Mouse (Mus musculus) R1 (cell line): Measurements from ENCODE around the gene Ltbp1.
"Not testable (repeated sequence)": the region's sequence is repeated elsewhere in the genome, so short reads cannot be mapped to it uniquely, and the experiment has no call there.

ENCODE experiments used
- DNase-seq: peaks from one replicate; pipeline ENCODE4 v3.0.0-alpha.2; 2018; ENCODE audit warnings: low read depth, low spot score

The Ltbp1 gene

DNA sequence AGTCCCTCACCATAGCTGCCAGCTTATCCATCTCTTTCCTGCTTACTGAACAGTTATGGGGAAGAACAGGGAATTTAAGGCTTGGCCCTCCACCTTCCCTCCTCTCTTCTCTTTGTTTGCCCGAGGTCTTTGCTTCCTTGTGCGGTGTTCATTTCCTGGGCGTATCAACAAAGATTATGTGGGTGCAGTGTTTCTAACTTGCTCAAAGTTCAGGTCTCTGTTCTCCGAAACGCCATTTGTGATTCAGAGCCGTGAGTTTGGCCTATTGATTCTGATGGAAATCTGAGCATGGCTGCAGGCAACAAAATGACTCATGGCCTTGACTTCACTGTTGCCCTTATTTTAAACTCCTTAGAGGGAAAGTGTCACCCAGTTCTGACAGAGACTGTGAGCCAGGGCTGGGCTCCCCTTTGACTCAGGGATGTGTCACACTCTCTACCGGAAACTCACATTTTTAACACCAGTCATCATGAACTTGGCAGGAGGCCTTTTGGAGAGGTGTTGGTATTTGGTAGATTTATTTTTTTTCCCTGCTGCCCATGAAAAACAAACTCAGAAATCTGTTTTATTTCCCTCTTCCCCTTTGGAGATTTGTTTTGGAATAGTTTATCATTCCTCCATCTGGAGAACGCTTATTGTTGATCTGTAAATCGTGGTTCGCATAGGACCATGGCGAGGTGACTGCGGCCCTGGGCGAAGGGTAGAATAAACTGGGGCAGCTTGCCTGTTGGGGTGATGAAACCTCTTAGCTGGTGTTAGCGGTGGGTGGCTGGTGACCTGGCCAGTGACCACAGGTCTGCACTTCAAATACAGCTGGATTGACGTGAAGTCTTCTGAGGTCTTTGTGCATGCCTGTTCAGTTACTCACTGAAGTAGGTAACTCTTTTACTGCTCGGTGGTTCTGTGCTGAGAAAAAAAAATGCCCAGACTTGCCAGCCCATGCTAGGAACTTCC lies 105.2 kb downstream of the Ltbp1 start:
- peak; percentile 82 for DNase-seq

DNA sequence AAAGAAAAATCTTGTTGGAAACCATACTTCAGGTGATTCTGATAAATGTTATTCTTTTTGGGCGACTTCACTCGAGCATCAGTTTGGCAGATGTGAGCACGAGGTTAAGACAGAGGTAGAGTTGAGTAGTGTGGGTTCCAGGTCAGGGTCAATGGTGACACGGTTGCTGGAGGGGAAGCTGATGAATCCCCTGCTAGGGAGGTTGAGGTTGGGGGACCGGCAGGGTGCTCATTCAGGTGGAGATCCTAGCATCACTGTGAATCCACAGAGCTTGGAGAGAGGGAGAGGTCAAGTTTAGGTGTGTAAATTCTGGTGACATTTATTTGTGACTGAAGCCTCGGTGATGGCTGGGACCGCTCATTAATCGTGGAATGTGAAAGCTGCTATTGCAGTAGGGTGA lies 110.2 kb downstream of the Ltbp1 start:
- no peak for DNase-seq

DNA sequence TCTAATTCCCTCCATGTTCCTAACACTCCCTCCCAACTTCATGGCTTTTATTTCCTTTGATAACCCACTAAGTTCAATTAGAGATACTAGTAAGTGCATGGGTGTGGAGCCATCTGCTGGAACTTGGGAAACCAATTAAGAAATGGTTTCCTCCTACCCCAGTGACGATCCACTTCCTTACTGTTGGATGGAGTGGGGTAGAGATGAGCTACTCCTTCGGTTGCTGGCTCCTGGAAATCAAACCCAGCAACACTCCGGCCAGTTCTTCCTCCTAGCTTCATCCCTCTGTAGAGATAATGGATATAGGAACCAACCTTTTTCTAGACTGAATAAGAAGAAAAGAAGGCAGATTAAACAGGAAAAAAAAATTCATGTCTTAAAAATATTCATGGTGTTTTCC lies 113.5 kb downstream of the Ltbp1 start:
- DNase-seq: no peak

DNA sequence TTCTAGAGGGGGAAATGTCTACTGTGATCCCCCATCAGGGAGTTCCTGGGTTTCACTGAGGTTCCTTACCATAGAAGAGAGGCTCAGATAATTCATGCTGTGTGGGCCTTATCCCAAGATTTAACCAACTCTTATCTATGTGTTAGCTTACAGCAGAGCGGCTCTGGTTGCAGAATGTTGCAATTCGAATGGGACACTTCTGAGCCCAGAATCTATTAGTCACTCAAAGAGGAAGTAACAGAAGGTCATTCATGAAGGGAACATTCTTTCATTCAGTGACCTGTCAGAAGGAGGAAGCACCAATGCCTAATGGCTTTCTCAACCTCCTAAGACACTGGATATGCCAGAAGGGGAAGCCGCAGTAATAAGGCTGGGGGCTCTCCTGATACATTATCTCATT lies 114.1 kb downstream of the Ltbp1 start:
- no peak for DNase-seq

DNA sequence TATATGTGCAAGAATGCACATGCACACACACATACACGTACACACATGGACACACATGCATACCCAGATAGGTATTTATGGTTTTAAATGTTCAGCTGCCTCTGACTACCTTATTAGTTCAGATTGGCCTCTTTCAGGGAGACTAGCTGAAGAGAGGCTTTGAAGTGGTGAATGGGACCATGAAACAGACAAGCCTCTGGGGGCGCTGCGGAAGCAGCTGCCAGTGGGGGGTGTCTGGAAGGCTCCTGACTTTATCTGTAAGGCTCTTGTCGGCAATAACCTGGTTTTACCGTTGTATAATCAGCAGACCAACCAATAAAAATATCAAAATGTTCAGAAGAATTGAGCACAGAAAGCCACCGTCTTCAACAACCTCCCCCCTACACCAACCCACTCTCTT lies 114.7 kb downstream of the Ltbp1 start:
- peak; percentile 50 for DNase-seq

DNA sequence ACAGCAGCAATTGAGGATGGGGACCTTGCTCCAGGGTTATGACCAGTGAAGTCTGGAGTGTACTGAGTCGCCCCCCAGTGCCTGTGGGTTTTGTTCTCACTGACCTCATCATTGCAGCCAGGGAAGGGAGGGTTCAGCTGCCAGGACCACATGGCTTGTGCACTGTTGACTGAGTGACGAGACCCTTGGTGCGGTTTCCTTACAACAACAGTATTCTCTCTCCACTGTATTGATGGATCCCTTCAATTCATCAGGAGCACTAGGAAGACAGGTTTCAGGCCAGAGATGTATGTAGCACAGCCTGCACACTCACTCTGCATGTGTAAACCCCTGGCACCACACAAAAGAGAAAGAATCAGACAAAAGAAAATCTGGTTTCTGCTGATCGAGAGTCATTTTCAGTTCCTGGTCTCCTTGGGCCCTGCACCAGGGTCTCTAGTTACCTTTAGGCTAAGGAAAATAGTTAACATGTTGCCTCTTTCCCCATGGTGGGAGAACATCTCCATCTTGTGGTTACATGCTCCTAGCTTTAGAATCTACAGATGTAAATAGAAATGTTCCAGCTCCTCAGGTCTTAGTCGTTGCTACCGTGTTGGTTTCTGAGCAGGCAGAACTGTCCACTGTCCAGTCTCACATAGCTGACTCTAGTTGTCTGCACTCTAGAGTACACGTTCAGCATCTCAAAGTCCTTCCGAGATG lies 117.4 kb downstream of the Ltbp1 start:
- no peak for DNase-seq

DNA sequence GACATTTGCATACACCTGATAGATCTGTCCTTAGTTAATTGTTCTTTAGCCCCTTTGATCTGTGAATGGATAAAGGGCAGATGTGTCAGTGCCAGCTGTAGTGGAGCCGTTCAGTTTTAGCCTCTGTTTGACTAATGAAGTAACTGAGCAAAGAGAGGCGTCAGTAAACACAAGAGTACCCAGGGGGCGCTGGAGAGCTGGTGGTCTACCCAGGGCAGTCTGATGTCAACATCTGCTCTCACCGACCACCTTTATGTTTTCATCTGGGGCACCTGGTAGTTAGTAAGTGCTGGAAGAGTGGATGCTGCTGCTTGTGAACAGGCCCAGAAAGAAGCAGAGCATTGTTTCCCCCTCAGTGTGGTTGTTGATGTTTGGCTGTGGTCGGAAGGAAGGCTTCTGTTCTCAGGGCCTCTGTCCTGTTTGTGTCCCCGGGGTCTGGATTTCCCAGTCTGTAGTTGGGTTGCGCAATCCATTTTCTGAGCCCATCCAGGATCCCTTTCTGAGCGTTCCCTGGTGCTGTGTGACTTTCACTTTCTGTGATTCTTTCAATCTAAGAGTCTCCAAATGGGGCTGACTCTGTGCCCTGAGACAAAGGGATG lies 123.1 kb downstream of the Ltbp1 start:
- DNase-seq: peak; percentile 58

DNA sequence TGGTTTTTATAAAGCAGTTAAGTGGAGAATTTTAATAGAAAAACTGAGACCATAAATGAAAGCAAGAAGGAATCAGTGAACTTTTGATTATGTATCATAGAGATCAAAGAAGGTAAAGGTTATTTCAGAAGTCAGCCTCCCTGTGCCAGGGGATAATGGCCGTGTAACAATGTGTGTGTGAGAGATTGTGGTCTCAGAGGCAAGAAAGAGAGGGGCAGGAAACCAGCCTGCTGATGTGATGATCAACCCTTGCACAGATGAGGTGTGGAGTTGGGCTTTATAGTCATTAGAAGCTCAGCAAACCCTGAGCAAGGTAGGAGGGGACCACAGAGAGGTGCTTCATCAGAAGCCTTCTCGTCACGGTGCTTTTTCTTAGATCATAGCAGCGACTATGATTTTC lies 128.6 kb downstream of the Ltbp1 start:
- DNase-seq: no peak

DNA sequence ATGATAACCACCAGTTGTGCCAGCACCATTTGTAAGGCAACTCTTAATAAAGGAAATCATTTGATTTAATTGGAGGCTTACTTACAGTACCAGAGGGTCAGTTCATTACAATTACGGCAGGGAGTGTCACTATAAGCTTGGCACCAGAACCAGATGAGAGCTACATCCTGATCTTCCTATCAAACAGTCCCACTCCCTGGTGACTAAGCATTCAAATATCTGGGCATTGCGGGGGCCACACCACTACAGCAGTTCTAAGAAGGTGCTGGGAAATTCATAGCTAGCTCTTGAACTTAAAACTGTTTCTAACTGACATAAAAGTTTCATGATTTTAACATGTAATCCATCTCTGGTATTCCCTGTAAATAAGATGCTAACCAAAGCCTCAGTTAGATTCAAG lies 134.4 kb downstream of the Ltbp1 start:
- DNase-seq: no peak

DNA sequence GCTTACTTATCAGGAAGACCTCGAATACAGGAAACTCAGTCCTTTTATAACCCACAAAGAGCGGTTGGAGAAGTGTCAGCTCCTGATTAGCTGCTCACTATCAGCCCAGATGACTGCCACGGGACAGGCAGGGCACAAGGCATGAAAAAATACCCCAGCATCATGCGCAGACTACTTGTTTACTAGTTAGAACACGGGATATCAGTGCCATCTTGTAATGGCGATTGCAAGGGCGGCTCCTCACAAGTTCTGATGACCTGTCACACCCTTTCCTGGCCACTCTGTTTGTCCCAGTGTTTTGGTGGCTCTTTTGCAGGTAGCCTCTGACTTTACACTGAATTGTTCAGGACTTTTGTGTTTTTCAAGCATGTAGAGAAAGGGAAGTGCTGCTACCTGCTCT lies 137.5 kb downstream of the Ltbp1 start:
- not testable (repeated sequence) for DNase-seq

DNA sequence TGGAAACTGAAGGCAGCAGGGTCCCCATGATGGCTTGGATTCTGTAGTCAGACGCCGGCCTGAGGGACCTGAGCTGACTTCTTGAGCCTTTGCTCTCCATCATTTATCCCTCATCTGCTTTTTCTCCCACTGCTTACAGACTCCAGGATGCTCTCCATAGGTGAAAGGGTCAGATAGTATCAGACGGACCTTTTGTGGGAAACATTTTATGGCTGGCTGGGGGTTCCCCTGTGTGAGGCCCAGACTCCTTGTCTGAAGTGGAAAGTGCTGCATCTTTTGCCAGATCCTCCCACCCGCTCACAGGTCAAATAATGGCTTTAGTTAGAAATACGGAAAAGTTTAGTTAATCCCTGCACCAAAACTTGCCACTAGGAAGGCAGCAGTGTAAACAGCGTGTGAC lies 138.6 kb downstream of the Ltbp1 start:
- no peak for DNase-seq

DNA sequence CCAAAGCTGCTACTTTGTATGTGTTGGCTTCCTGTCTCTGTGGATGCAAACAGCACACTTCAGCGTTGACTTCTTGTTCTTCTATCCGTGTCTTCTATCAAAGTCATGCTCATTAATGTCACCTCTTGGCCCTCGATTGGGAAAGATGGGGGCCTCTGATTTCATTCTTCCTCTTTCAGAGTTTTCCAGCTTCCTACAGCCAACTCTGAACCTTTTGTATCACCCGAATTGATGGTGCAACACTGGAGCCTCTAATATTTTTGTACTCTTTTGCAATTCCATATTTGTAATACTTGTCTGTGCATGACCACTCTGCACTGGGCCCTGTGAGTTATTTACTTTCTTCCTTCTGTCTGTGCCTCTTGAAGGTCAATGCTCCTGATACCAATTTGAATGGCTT lies 141.8 kb downstream of the Ltbp1 start:
- DNase-seq: no peak

DNA sequence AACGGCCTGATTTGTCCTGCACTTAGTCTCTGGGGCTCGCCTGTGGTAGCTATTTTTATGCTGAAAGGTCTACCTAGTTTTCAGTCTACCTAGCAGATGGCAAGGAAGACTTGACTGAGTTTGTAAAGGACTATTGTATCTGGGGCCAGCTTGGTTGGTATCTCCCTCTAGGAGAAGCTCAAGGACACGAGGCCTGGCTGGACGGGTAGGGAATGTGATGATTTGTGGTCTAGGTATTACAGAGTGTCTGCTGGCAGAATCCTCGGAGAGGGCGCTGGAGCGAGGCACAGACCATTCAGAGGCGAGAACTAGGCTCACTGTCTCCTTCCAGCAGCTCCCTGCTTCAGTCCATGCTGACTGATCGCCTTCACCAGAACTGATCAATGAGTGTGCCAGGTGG lies 146.4 kb downstream of the Ltbp1 start:
- DNase-seq: no peak

DNA sequence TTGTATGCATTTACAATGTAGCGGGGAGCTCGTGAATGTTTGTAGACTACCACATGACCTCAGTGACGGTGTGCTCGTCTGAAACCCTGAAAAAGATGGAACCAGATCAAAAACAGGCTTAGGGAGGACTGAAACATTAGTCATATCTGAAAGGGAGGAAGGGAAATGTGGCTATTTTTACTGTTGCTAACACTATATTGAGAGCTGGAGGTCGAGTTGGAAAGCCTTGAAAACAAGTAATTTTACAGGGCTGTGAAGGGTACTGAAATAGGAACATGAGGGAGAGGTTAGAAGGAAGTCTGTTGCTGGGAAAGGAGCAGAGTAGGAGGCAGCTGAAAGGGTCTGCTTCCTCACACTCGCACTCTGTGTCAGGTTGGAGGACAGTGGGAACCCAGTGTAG lies 147.7 kb downstream of the Ltbp1 start:
- DNase-seq: no peak

DNA sequence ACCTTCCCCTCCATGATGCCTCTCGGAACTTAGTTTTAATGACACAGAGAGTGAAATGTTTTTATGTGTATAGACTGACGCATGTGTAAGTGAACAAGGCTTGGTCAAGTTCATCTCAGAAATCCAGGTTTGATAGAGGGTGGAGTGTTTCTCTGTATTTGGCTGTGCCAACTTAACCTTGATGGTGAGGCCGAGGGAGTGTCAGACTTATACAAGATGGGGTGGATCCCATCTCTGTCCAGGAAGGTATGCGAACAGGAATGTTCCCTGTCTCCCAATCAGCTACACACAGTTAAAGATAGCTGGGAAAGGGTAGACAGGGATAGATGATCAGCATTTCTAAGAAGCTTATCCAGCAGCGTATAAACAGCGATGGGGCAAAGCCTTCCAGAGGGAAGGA lies 153.0 kb downstream of the Ltbp1 start:
- no peak for DNase-seq

DNA sequence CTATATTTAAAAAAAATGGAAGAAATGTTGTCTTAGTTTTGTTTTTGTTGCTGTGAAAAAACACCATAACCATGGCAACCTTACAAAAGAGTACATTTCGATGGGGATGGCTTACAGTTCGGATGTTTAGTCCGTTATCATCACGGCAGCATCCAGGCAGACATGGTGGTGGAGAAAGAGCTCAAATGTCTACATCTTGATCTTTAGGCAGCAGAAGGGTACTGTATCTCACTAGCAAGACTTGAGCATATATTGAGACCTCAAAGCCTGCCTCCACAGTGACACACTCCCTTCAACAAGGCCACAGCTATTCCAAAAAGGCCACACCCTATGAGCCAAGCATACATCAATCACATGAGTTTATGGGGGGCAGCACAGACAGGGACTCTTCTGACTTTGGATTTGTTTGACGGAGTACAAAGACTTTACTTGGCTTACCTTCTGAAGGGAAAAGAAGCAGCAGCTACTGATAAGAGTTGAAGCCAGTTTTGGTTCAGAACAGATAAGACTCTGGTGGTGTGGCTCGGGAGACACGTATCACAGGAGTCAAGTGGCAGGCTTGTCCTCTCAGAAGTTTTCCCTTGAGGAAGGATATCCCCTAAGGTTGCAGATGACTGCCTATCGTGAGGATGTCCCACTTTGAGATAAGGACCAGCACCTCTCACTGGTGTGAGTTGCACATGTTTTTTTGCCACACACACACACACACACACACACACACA lies 153.9 kb downstream of the Ltbp1 start:
- no peak for DNase-seq

DNA sequence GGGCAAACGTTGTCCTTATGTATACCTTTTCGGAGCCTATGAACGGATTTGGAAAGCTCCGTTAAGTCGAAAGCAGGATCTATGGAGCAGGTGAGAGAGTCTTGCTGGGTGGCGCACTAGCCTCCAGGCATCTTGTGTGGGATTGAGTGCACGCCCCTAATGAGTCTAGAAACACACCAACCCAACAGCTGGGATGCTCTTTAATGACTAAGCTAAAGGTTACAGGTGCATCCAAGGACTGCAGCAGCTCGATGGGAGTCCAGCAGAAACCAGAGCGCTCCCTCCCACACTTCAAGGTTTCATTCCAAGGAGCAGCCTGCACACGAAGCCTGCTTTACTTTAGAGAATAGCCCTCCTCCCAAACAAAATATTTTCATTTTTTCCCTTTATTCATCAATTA lies 155.7 kb downstream of the Ltbp1 start:
- DNase-seq: no peak

DNA sequence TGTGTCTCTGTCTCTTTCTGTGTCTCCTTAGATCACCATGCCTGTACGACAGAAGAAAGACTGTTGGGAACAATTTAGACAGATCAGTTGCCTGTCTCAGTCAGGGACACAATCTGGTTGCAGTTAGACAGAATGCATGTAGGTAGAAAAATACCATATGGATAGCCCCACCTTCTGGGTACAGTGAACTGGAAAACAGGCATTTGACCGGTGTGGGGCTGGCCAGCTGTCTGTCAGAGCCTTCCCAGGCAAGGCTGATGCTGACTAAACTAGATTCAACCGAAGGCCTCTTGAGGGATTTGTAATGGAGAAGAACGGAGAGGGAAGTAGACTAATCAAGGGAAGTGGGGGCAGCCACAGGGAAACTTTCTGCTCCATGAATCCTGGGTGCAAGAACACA lies 156.6 kb downstream of the Ltbp1 start:
- no peak for DNase-seq

DNA sequence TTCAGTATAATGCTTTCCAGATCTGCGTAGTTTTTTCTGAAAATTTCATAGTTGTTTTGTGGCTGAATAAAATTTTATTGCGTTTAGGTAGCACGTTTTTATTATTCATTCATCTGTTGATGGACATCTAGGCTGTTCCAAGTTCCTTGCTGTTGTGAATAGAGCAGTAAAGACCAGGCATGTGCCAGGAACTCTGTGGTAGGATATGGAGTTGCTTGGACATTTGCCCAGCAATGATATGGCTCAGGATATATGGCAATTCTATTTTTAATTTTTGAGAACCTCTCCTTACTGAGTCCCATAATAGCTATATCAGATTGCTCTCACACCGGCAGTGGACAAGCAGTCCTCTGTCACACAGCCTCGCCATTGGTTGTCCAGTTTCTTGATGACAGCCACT lies 159.2 kb downstream of the Ltbp1 start:
- DNase-seq: no peak

DNA sequence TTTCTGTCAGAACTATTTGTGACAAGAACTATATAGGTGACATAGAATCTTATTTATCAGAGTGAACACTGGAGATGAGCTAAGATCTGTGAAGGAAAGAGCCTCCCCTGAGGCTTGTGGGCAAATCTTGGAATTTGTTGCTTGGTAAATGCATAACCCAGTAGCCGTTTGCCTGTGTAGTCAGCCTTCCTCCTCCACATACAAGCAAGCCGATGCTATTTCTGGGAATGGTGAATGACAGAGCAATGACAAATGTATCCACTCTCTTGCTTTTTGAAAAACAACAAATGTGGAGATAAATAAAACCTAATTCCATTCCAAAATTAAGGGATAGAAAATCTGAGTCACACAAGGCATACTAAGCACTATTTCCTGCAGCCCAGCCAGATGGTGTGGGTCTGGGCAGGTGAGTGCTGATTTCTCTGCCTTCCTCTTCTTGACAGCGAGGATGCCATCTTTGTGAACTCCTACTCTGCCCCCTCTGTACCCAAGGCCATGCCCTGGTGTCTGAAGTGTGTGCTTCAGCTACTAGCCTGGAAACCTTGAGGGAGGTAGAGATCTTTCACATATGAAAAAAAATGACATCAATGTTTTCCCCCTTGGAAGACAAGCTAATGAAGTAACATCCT lies 163.3 kb downstream of the Ltbp1 start:
- DNase-seq: no peak

DNA sequence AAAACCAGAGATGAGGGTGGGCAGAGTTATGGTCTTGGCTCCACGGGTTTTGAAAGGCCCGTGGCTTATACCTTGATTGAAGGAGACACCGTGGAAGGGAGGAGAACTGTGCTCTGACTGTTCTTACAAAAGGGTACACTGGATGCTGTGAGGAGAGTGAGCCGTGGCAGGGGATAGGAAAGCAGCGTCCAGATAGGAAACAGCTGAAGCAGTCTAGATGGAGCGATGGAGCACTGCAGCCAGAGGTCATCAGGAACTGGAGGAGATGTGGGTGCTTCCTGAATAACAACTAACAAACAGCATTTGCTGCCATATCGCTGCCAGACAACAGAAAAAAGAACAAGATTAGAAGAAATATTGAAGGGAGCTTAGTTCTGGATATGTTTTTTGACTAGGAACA lies 166.3 kb downstream of the Ltbp1 start:
- DNase-seq: no peak
